Mouse (Mus musculus) induced T-regulatory cell, adult 2 months (primary cell): ENCODE data around the gene Olfr533.
"Not testable (repeated sequence)": the region's sequence is repeated elsewhere in the genome, so short reads cannot be mapped to it uniquely, and the experiment has no call there.

Experiments used
- DNase-seq: peaks from one replicate; pipeline ENCODE4 v3.0.0-alpha.2; 2012; ENCODE audit warnings: low read depth

Gene Olfr533

GRCm38 (mm10) chr7:140463070-140463469, at the start of gene Olfr533:
Olfr533 (plus strand) TSS chr7:140463370.
- not testable (repeated sequence) for DNase-seq

GRCm38 (mm10) chr7:140421539-140421938, 41.6 kb upstream of the Olfr533 start, which contains the start of gene Olfr532:
Olfr532 (minus strand) TSS chr7:140421639.
- DNase-seq: no peak

- peak; percentile 17 for DNase-seq
Measured at GRCm38 (mm10) chr7:140443141-140443540, 20.0 kb upstream of the Olfr533 start.

GRCm38 (mm10) chr7:140477886-140478285, 14.7 kb downstream of the Olfr533 start:
- DNase-seq: no peak

GRCm38 (mm10) chr7:140478733-140479132, 15.6 kb downstream of the Olfr533 start:
- no peak for DNase-seq

GRCm38 (mm10) chr7:140483916-140484315, 20.7 kb downstream of the Olfr533 start, which contains the start of gene Olfr535:
Olfr535 (plus strand) TSS chr7:140484216.
- DNase-seq: no peak

- no peak for DNase-seq
Measured at GRCm38 (mm10) chr7:140488981-140489380, 25.8 kb downstream of the Olfr533 start.

- no peak for DNase-seq
Measured at GRCm38 (mm10) chr7:140494231-140494630, 31.1 kb downstream of the Olfr533 start.

GRCm38 (mm10) chr7:140494702-140495101, 31.5 kb downstream of the Olfr533 start:
- no peak for DNase-seq

- not testable (repeated sequence) for DNase-seq
Measured at GRCm38 (mm10) chr7:140507346-140508021, 44.3 kb downstream of the Olfr533 start, which contains the start of gene Olfr536. Olfr536 (minus strand) TSS chr7:140507396.
